9 mouse cellular contexts compared by ENCODE assay signal in genomic region chr13:60686967-60687366, GRCm38 (mm10).
DNase-seq lines count a peak whose midpoint lies in the region; ATAC-seq and TF ChIP-seq lines count a peak whose summit lies in the region.
"Had no signal": no experiment of that assay in that cellular context is flagged by ENCODE, and none has a peak within 500 bp of the region (broad histone marks: within the 10 kb centered on the region; RNA-seq: fewer than 3 reads in every experiment).

No protein-coding gene starts in this region.

- ATAC-seq in forebrain, postnatal 0 days: peak; percentile 23; the same call in 1 of the 2 replicates
- 0 out of 2 replicates have a peak, but pooled peaks have one; percentile 21 for ATAC-seq in kidney, embryonic 14.5 days (ENCODE audit: low FRiP score, low TSS enrichment)
- ATAC-seq in liver, embryonic 15.5 days (ENCODE audit: insufficient read depth): 0 out of 2 replicates have a peak, but pooled peaks have one; percentile 13
- ATAC-seq in activated CD4-positive, CD25-positive, alpha-beta regulatory T cell, adult 4 months: no peak

- peaks cover 33% of the 10 kb centered on the region for H3K4me1 ChIP-seq in forebrain, postnatal 0 days (ENCODE audit: insufficient read depth)
- H3K4me1 ChIP-seq in kidney, embryonic 14.5 days (ENCODE audit: control insufficient read depth, insufficient read depth, low read length): peaks cover 35% of the 10 kb centered on the region
- peaks cover 43% of the 10 kb centered on the region for H3K4me1 ChIP-seq in liver, embryonic 15.5 days (replicated peaks)

- no peak overlapping the region for H3K4me3 ChIP-seq in forebrain, postnatal 0 days (ENCODE audit: low read depth, low read length)
- H3K4me3 ChIP-seq in kidney, embryonic 14.5 days (ENCODE audit: low read length): no peak overlapping the region
- no peak overlapping the region for H3K4me3 ChIP-seq in liver, embryonic 15.5 days (replicated peaks)

- H3K27ac ChIP-seq in forebrain, postnatal 0 days (ENCODE audit: low read depth, low read length): no peak overlapping the region
- no peak overlapping the region for H3K27ac ChIP-seq in kidney, embryonic 14.5 days (ENCODE audit: low read depth, low read length)
- H3K27ac ChIP-seq in liver, embryonic 15.5 days (replicated peaks): peak overlapping the region; percentile 67; the same call in 1 of the 2 replicates
- H3K27ac ChIP-seq: macrophage had no signal

- no peak overlapping the region; the same call in 1 of the 2 replicates for H3K9ac ChIP-seq in forebrain, postnatal 0 days
- H3K9ac ChIP-seq in kidney, embryonic 14.5 days (ENCODE audit: low read depth, low read length): no peak overlapping the region
- H3K9ac ChIP-seq in liver, embryonic 15.5 days: no peak overlapping the region

- 41% methylated on average over 12 of the region's 12 CpGs for WGBS in forebrain, postnatal 0 days
- 50% methylated on average over 12 of the region's 12 CpGs for WGBS in kidney, embryonic 14.5 days
- WGBS in liver, embryonic 15.5 days (ENCODE audit: insufficient replicate concordance): 64% methylated on average over 12 of the region's 12 CpGs

- no peaks in the 10 kb centered on the region for H3K27me3 ChIP-seq in forebrain, postnatal 0 days (ENCODE audit: insufficient read depth, low read length)
- no peaks in the 10 kb centered on the region for H3K27me3 ChIP-seq in kidney, embryonic 14.5 days (ENCODE audit: control insufficient read depth, insufficient read depth, low read length)
- no peaks in the 10 kb centered on the region for H3K27me3 ChIP-seq in liver, embryonic 15.5 days

- H3K4me2 ChIP-seq in forebrain, postnatal 0 days (ENCODE audit: low read depth): no peak overlapping the region
- H3K4me2 ChIP-seq in kidney, embryonic 14.5 days (replicated peaks; ENCODE audit: low read depth, low read length): no peak overlapping the region
- no peak overlapping the region for H3K4me2 ChIP-seq in liver, embryonic 15.5 days

- TF ChIP-seq CTCF in forebrain, postnatal 0 days (IDR thresholded peaks at IDR 0.05; ENCODE audit: low read depth): no peak

- peak; percentile 74 for DNase-seq in layer of hippocampus, adult 11-12 months (ENCODE audit: low spot score)
- no peak for DNase-seq in layer of hippocampus, adult 9-10 months (ENCODE audit: low spot score)
- peak; percentile 65 for DNase-seq in forebrain, postnatal 0 days
- no peak for DNase-seq in thymus, postnatal 25 days
- no peak for DNase-seq in cerebellum, postnatal 4 days (ENCODE audit: low spot score in 2 of 2)

- H3K9me3 ChIP-seq in forebrain, postnatal 0 days (ENCODE audit: low read length): no peaks in the 10 kb centered on the region
- H3K9me3 ChIP-seq in kidney, embryonic 14.5 days (ENCODE audit: control insufficient read depth, low read length): no peaks in the 10 kb centered on the region
- H3K9me3 ChIP-seq in liver, embryonic 15.5 days (replicated peaks): no peaks in the 10 kb centered on the region

- H3K36me3 ChIP-seq in forebrain, postnatal 0 days (ENCODE audit: insufficient read depth): no peaks in the 10 kb centered on the region
- no peaks in the 10 kb centered on the region for H3K36me3 ChIP-seq in kidney, embryonic 14.5 days (ENCODE audit: control insufficient read depth, insufficient read depth, low read length)
- H3K36me3 ChIP-seq in liver, embryonic 15.5 days (replicated peaks): no peaks in the 10 kb centered on the region

Comparison
In these comparisons a context has a peak if more than half of its experiments do, and no peak if none do; other contexts are left out.
1. DNase-seq: peak in layer of hippocampus, adult 11-12 months (single experiment) and forebrain, postnatal 0 days (single experiment); none in layer of hippocampus, adult 9-10 months (single experiment), thymus, postnatal 25 days (single experiment) and cerebellum, postnatal 4 days (0 of 2).